Mouse (Mus musculus) kidney, embryonic 14.5 days (tissue): ENCODE data around the gene Abcg4. TPM values are rescaled to one million over a fixed set of nuclear protein-coding genes. Genes with fewer than 3 reads are reported as not detected.
"Not testable (repeated sequence)": the region's sequence is repeated elsewhere in the genome, so short reads cannot be mapped to it uniquely, and the experiment has no call there.

ENCODE experiments used
- ATAC-seq: fragments of 200-750 bp; cut with Nextera tagmentation; 2 replicates; pipeline ENCODE4 v1.8.0; 2017; ENCODE audit warnings: moderate number of reproducible peaks, mild to moderate bottlenecking, moderate TSS enrichment, moderate library complexity; ENCODE audit not compliant: low FRiP score, low TSS enrichment
- H3K27ac ChIP-seq: fragments of 300-500 bp; sonication (generic); 2 replicates; pipeline ENCODE4 v1.5.1; 2014; ENCODE audit warnings: low read depth, mild to moderate bottlenecking, low read length, moderate library complexity, mixed read lengths
- H3K27me3 ChIP-seq: fragments of 300-500 bp; sonication (generic); 2 replicates; pipeline ENCODE4 v1.6.1; 2014; ENCODE audit warnings: mild to moderate bottlenecking, low read length; ENCODE audit not compliant: control insufficient read depth, insufficient read depth
- H3K36me3 ChIP-seq: fragments of 300-500 bp; sonication (generic); 2 replicates; pipeline ENCODE4 v1.6.1; 2014; ENCODE audit warnings: low read length, mixed read lengths; ENCODE audit not compliant: control insufficient read depth, insufficient read depth
- H3K4me1 ChIP-seq: fragments of 300-500 bp; sonication (generic); 2 replicates; pipeline ENCODE4 v1.6.1; 2014; ENCODE audit warnings: low read length, mixed read lengths; ENCODE audit not compliant: control insufficient read depth, insufficient read depth
- H3K4me2 ChIP-seq: fragments of 300-500 bp; sonication (generic); replicated peaks from 2 replicates; pipeline ENCODE4 v1.6.1; 2014; ENCODE audit warnings: low read depth, mild to moderate bottlenecking, low read length
- H3K4me3 ChIP-seq: fragments of 300-500 bp; sonication (generic); 2 replicates; pipeline ENCODE4 v1.5.1; 2014; ENCODE audit warnings: mild to moderate bottlenecking, low read length
- H3K9ac ChIP-seq: fragments of 300-500 bp; sonication (generic); 2 replicates; pipeline ENCODE4 v1.6.1; 2014; ENCODE audit warnings: low read depth, mild to moderate bottlenecking, low read length, moderate library complexity
- H3K9me3 ChIP-seq: fragments of 300-500 bp; sonication (generic); 2 replicates; pipeline ENCODE4 v1.6.1; 2016; ENCODE audit warnings: low read length; ENCODE audit not compliant: control insufficient read depth
- WGBS: fragments of 180-500 bp; shearing (Covaris S2); extraction: QIAGEN DNeasy Blood & Tissue Kit; methylation state at CpG from one replicate; pipeline ENCODE4 v1.1.7; 2014; 5-methylcytosine and 5-hydroxymethylcytosine counted together
- polyA plus RNA-seq: library from polyadenylated mRNA; unstranded; fragments of >200 nt; fragmentation: Nextera tagmentation; extraction: Ambion mirVana; gene quantifications from 2 replicates; pipeline ENCODE4 v1.2.1, GENCODE M21; 2014

The Abcg4 gene
- polyA plus RNA-seq, 1 experiment from 2014 or later: 2.7 TPM

DNA sequence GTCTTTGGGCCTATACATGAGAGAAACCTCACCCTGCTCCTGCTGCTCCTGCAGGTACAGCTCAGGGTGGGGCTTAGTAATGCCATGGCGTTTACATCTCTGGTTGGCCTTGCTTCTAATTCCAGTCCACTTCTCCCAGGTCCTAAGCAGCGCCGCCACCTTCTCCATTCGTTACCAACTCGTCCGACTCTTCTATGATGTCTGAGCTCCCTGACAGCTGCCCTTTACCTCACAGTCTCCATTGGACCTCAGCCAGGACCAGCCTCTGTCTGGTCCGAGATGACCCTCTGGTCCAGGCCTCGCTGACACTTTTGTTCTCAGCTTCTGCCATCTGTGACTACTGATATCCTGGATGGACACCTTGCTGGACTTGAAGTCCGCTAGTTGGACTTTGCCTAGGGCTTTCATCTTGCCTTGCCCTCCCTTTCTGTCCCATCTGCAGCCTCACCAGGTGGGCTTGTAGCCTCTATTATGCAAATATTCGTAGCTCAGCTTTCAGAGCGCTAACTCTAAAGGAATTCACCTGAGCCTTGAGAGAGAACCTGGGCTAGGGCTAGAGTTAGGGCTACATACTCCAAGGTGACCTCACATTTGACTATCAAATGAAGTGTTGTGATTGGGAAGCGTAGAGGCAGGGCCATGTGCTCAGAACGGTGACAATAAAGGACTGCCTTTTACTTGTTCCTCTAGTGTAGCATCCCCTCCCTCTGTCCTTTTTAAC is 44.7 kb upstream of the Abcg4 start:
- Histone ChIP-seq H3K4me3 (no peak overlapping the region), H3K27me3 (no peaks in the 10 kb centered on the region), H3K36me3 (peaks cover 63% of the 10 kb centered on the region), H3K4me2 (no peak overlapping the region), H3K27ac (no peak overlapping the region), H3K9me3 (no peaks in the 10 kb centered on the region), H3K9ac (no peak overlapping the region), H3K4me1 (peaks cover 15% of the 10 kb centered on the region)
- WGBS: 96% methylated on average over 13 of the region's 13 CpGs
- no peak for ATAC-seq

DNA sequence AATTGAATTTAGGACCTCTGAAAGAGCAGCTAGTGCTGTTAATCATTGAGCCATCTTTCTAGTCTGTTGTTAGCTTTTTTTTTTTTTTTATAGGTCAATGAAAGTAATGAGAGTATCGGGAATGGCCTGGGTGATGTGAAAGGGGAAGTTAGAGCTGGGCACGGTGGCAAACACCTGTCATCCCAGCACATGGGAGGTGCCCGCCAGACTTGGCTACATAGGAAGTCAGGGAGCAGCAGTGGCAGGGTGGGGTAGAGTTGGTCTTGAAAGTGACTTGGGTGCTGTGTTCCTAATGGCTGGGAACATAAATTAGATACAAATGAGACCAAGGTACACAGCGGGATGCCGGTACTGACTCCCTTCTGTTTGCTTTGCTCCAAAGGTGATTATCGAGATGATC is 42.3 kb upstream of the Abcg4 start:
- Histone ChIP-seq H3K4me1 (peaks cover 9% of the 10 kb centered on the region), H3K9ac (no peak overlapping the region), H3K27me3 (no peaks in the 10 kb centered on the region), H3K27ac (no peak overlapping the region), H3K36me3 (peaks cover 48% of the 10 kb centered on the region), H3K9me3 (no peaks in the 10 kb centered on the region), H3K4me2 (no peak overlapping the region), H3K4me3 (no peak overlapping the region)
- ATAC-seq: no peak
- WGBS: 93% methylated on average over 6 of the region's 6 CpGs

DNA sequence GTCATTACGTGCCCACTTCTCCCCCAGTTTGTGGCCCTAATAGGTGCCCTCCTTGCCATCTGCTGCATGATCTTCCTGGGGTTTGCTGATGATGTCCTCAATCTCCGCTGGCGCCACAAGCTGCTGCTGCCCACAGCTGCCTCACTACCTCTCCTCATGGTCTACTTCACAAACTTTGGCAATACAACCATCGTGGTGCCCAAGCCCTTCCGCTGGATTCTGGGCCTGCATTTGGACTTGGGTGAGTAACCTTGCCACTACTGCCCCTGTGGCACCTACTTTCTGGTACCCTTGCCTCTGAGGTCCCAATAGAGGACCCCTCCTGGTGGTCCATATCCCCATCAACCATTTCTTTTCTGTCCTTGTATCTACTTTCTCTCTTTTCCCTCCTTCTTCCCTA is 39.5 kb upstream of the Abcg4 start:
- Histone ChIP-seq H3K9ac (peak overlapping the region; percentile 87; the same call in 1 of the 2 replicates), H3K4me2 (peak overlapping the region; percentile 82), H3K36me3 (peaks cover 39% of the 10 kb centered on the region), H3K4me1 (peaks cover 10% of the 10 kb centered on the region), H3K9me3 (no peaks in the 10 kb centered on the region), H3K27me3 (no peaks in the 10 kb centered on the region), H3K4me3 (peak overlapping the region; percentile 70), H3K27ac (no peak overlapping the region)
- no peak for ATAC-seq
- WGBS: 93% methylated on average over 5 of the region's 5 CpGs

DNA sequence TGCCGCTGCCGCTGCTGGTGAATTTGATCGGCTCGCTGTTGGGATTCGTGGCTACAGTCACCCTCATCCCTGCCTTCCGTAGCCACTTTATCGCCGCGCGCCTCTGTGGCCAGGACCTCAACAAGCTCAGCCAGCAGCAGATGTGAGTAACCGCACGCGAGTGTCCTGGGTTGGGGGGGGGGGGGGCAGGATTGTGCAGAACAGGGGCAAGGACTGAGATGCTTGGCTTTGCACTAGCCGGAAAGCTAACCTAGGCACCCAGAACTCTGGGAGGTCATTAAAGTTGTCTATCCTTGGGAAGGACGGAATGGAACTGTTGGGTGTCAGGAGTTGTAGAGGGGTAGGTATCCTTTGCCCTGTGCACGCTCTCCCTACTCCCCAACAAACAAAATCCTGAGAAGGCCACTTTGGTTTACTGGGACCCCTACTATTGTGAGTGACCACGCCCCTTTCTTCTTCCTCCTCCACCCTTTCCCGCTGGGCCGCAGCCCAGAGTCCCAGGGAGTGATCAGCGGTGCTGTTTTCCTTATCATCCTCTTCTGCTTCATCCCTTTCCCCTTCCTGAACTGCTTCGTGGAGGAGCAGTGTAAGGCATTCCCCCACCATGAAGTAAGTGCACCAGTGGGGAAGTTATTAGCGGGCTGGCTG is 38.8 kb upstream of the Abcg4 start:
- Histone ChIP-seq H3K9me3 (no peaks in the 10 kb centered on the region), H3K9ac (peak overlapping the region; percentile 87), H3K36me3 (peaks cover 32% of the 10 kb centered on the region), H3K27ac (peak overlapping the region; percentile 93), H3K4me3 (peak overlapping the region; percentile 70), H3K4me2 (peak overlapping the region; percentile 82), H3K4me1 (peaks cover 10% of the 10 kb centered on the region), H3K27me3 (no peaks in the 10 kb centered on the region)
- 1% methylated on average over 22 of the region's 22 CpGs for WGBS
- peak; percentile 66 for ATAC-seq

DNA sequence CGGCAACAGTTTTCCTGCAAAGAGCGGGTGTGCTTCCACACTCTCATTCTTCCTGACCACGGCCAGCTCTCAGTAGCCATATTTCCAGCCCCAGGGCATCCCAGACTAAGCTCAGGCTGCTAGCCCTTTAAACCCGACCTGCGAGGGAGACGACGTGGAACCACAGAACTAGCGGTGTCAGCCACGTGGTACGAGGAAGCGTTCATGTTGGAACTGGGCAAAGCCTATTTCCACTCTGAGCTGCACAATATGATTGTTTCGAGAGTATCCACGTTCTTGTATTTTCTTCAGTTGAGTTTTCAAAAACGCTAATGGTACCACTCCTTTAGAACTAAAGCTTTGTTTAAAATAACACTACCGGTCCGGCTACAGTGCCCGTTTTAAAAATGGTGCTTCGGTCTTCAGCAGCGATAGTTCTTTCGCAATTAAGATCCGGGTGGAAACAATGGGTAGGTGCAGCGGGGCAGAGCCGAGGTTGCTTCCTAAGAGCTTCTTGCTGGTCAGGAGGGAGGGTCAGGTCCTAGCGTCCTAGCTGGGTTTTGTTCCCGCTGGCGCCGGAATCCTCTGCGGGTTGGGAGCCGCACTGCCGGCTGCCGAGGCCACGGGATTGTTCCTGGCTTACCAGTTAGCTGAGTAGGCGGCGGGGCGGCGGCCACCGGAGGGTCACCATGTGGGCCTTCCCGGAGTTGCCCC is 38.1 kb upstream of the Abcg4 start:
- under 1% methylated on average over 38 of the region's 38 CpGs for WGBS
- Histone ChIP-seq H3K4me3 (peak overlapping the region; percentile 70), H3K4me1 (peaks cover 10% of the 10 kb centered on the region), H3K36me3 (peaks cover 27% of the 10 kb centered on the region), H3K9ac (peak overlapping the region; percentile 87), H3K4me2 (peak overlapping the region; percentile 82), H3K9me3 (no peaks in the 10 kb centered on the region), H3K27me3 (no peaks in the 10 kb centered on the region), H3K27ac (peak overlapping the region; percentile 93)
- ATAC-seq: peak; percentile 91

DNA sequence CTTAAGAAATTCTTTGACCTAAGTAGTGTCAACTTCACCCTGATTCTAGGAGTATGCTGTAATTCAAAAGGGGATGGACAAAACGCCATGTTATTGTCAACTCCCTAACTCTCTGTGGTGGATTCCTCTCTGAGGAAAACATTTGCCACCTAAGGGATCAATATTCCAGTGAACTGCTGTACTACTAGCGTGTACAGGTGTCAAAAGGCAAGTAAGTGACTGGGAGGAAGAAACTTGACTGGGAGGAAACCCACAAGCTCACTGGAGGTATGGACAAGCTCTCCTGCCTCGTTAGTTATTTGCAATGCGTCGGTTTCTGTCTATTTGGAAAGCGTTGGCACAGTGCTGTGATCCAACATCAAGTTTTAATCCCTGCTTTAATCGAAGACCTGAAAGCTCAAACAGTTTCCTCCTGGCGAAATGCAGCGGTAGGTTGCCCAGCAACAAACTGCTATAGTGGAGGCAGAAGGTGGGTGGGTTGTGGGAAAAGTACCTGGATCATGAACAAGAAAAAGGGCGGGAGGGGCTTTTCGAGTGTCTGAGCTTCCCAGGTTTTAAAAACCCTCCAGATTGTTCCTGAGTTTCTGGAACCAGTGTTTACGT is 37.5 kb upstream of the Abcg4 start, which contains the start of gene Dpagt1:
Gene Dpagt1, plus strand, starts transcription at position 252 of the 603 bp plus-strand sequence.
- peak within 1 kb of the TSS; percentile 93 for H3K27ac ChIP-seq
- H3K36me3 ChIP-seq: peaks cover 20% of the 10 kb centered on the region
- H3K9me3 ChIP-seq: no peaks in the 10 kb centered on the region
- H3K4me1 ChIP-seq: peaks cover 11% of the 10 kb centered on the region
- ATAC-seq: 0 out of 2 replicates have a peak, but pooled peaks have one; percentile 7
- H3K4me3 ChIP-seq: peak within 1 kb of the TSS; percentile 70
- H3K9ac ChIP-seq: peak within 1 kb of the TSS; percentile 87
- WGBS: 4% methylated on average over 12 of the region's 12 CpGs
- H3K4me2 ChIP-seq: peak within 1 kb of the TSS; percentile 82
- H3K27me3 ChIP-seq: no peaks in the 10 kb centered on the region

DNA sequence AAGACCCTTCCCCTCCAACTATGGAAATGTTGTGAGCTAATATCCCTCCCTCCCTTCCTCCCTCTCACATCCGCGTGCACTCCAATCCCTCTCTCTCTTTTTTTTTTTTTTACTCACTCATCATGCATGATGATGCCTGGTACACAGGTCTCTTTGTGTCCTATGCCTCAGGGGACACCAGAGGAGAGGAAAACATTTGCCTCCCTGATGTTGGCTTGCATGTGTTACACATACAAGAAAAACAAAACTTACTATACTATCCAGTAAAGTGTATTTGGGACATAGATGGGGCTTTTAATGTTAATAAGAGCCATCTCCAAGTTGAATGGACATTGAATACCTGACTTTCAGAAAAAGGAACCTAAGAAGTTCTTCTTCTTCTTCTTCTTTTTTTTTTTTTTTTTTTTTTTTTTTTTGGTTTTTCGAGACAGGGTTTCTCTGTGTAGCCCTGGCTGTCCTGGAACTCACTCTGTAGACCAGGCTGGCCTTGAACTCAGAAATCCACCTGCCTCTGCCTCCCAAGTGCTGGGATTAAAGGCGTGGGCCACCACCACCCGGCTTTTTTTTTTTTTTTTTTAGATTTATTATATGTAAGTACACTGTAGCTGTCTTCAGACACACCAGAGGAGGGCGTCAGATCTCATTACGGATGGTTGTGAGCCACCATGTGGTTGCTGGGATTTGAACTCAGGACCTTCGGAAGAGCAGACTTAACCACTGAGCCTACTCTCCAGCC is 36.8 kb upstream of the Abcg4 start:
- peak overlapping the region; percentile 93; the same call in 1 of the 2 replicates for H3K27ac ChIP-seq
- not testable (repeated sequence) for H3K4me3 ChIP-seq

DNA sequence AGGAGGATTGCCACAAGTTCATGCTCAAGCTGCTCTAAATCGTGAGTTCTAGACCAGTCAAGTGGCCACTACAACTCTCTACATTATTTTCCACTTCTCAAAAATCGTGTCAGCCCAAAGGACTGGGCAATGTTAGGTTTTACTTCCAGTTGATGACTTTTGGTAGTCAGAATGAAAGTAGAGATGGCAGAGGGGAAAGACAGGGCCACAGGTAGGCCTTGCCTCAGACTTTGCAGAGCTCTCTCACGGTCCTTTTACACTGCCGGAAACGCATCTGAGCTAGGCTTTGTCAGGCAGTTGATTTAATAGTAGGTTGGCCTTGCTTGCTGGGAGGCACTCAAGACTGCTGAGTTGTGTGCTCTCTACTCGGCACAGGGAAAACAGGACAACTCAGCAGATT is 35.7 kb upstream of the Abcg4 start:
- WGBS: 64% methylated on average over 6 of the region's 6 CpGs
- no peak overlapping the region for H3K4me3 ChIP-seq
- no peak for ATAC-seq
- no peak overlapping the region for H3K27ac ChIP-seq
- H3K9me3 ChIP-seq: no peaks in the 10 kb centered on the region
- H3K27me3 ChIP-seq: no peaks in the 10 kb centered on the region
- peaks cover 6% of the 10 kb centered on the region; the same call in 1 of the 2 replicates for H3K36me3 ChIP-seq
- no peak overlapping the region for H3K9ac ChIP-seq
- H3K4me2 ChIP-seq: no peak overlapping the region
- peaks cover 19% of the 10 kb centered on the region for H3K4me1 ChIP-seq

More for the DNA sequence above, 36.8 kb upstream of the Abcg4 start:
- H3K27me3 ChIP-seq, ATAC-seq, H3K9me3 ChIP-seq: not testable (repeated sequence)
- Histone ChIP-seq H3K9ac (peak overlapping the region; percentile 87; the same call in 1 of the 2 replicates), H3K4me2 (peak overlapping the region; percentile 82; the same call in 1 of the 2 replicates), H3K36me3 (peaks cover 14% of the 10 kb centered on the region), H3K4me1 (peaks cover 16% of the 10 kb centered on the region)
- WGBS: 71% methylated on average over 7 of the region's 8 CpGs
